Mouse (Mus musculus) midbrain, postnatal 0 days (tissue): ENCODE data around the gene Plac8. TPM values are rescaled to one million over a fixed set of nuclear protein-coding genes. Genes with fewer than 3 reads are reported as not detected.
A peak's percentile ranks its signal among the peaks of the same experiment; 100 is the strongest.

Source experiments
- ATAC-seq: fragments of 200-750 bp; cut with Nextera tagmentation; 2 replicates; pipeline ENCODE4 v1.8.0; 2017; ENCODE audit warnings: moderate number of reproducible peaks, mild to moderate bottlenecking, moderate TSS enrichment, moderate library complexity; ENCODE audit not compliant: low FRiP score
- DNase-seq: peaks from one replicate; pipeline ENCODE4 v3.0.0-alpha.2; 2015; ENCODE audit warnings: low spot score
- H3K27ac ChIP-seq: fragments of 300-500 bp; sonication (generic); 2 replicates; pipeline ENCODE4 v1.5.1; 2014; ENCODE audit warnings: low read depth, mild to moderate bottlenecking, low read length, mixed read lengths
- H3K27me3 ChIP-seq: fragments of 300-500 bp; sonication (generic); 2 replicates; pipeline ENCODE4 v1.6.1; 2014; ENCODE audit warnings: low read length, control low read depth, mixed read lengths; ENCODE audit not compliant: insufficient read depth
- H3K36me3 ChIP-seq: fragments of 300-500 bp; sonication (generic); 2 replicates; pipeline ENCODE4 v1.6.1; 2014; ENCODE audit warnings: low read length, control low read depth, mixed read lengths; ENCODE audit not compliant: insufficient read depth
- H3K4me1 ChIP-seq: fragments of 300-500 bp; sonication (generic); 2 replicates; pipeline ENCODE4 v1.6.1; 2014; ENCODE audit warnings: mild to moderate bottlenecking, control low read depth, antibody characterized with exemption, low read length, mixed read lengths; ENCODE audit not compliant: insufficient read depth
- H3K4me2 ChIP-seq: fragments of 300-500 bp; sonication (generic); 2 replicates; pipeline ENCODE4 v1.6.1; 2014; ENCODE audit warnings: low read depth, mild to moderate bottlenecking, low read length, mixed read lengths; ENCODE audit not compliant: poor library complexity, severe bottlenecking
- H3K4me3 ChIP-seq: fragments of 300-500 bp; sonication (generic); 2 replicates; pipeline ENCODE4 v1.5.1; 2014; ENCODE audit warnings: low read depth, mild to moderate bottlenecking, low read length, moderate library complexity
- H3K9ac ChIP-seq: fragments of 300-500 bp; sonication (generic); replicated peaks from 2 replicates; pipeline ENCODE4 v1.6.1; 2014; ENCODE audit warnings: mild to moderate bottlenecking, low read length, moderate library complexity, mixed read lengths; ENCODE audit not compliant: poor library complexity, severe bottlenecking
- H3K9me3 ChIP-seq: fragments of 300-500 bp; sonication (generic); 2 replicates; pipeline ENCODE4 v1.6.1; 2016; ENCODE audit warnings: low read length, control low read depth
- CTCF ChIP-seq: IDR thresholded peaks from 2 replicates; pipeline ENCODE4 v1.5.1; 2016; ENCODE audit warnings: antibody characterized with exemption, mild to moderate bottlenecking
- WGBS: fragments of 180-500 bp; shearing (Covaris S2); extraction: QIAGEN DNeasy Blood & Tissue Kit; methylation state at CpG from one replicate; pipeline ENCODE4 v1.1.7; 2014; 5-methylcytosine and 5-hydroxymethylcytosine counted together
- polyA plus RNA-seq: library from polyadenylated mRNA; unstranded; fragments of >200 nt; fragmentation: Nextera tagmentation; extraction: Ambion mirVana; gene quantifications from 2 replicates; pipeline ENCODE4 v1.2.1, GENCODE M21; 2015
- total RNA-seq: library from RNA; depleted of rRNA; stranded (reverse); fragments of >200 nt; gene quantifications from 2 replicates; pipeline ENCODE4 v1.2.3, GENCODE M21; 2014; rRNA removed

Plac8 gene
- total and polyA plus RNA-seq, 2 experiments from 2014 or later, result 1.7 to 3.4 TPM

- WGBS, result 91% methylated on average over 1 of the region's 1 CpGs
- peaks cover 4% of the 10 kb centered on the region; the same call in 1 of the 2 replicates for H3K4me1 ChIP-seq
- no peak for TF ChIP-seq CTCF
Measured at GRCm38 (mm10) chr5:100523331-100523730, 48.7 kb downstream of the Plac8 start.

GRCm38 (mm10) chr5:100520223-100520622 lies 51.8 kb downstream of the Plac8 start:
- H3K9ac ChIP-seq, result no peak overlapping the region
- TF ChIP-seq CTCF, result no peak
- no peak for ATAC-seq
- peaks cover 4% of the 10 kb centered on the region; the same call in 1 of the 2 replicates for H3K4me1 ChIP-seq
- H3K27ac ChIP-seq, result no peak overlapping the region
- 82% methylated on average over 2 of the region's 2 CpGs for WGBS
- no peak for DNase-seq
- no peak overlapping the region for H3K4me2 ChIP-seq
- no peaks in the 10 kb centered on the region for H3K36me3 ChIP-seq
- H3K27me3 ChIP-seq, result no peaks in the 10 kb centered on the region; the same call in 1 of the 2 replicates
- H3K9me3 ChIP-seq, result no peaks in the 10 kb centered on the region
- no peak overlapping the region for H3K4me3 ChIP-seq

More at GRCm38 (mm10) chr5:100523331-100523730, 48.7 kb downstream of the Plac8 start:
- Histone ChIP-seq H3K9me3 (no peaks in the 10 kb centered on the region), H3K36me3 (no peaks in the 10 kb centered on the region), H3K27ac (no peak overlapping the region), H3K27me3 (no peaks in the 10 kb centered on the region), H3K4me2 (no peak overlapping the region), H3K9ac (no peak overlapping the region), H3K4me3 (no peak overlapping the region)
- DNase-seq, result no peak
- no peak for ATAC-seq

GRCm38 (mm10) chr5:100519027-100519411 lies 53.0 kb downstream of the Plac8 start:
- no peaks in the 10 kb centered on the region for H3K9me3 ChIP-seq
- H3K4me2 ChIP-seq, result peak overlapping the region; percentile 77
- peak; percentile 14; the same call in 1 of the 2 replicates for ATAC-seq
- no peaks in the 10 kb centered on the region for H3K36me3 ChIP-seq
- peak overlapping the region; percentile 78 for H3K9ac ChIP-seq
- H3K27me3 ChIP-seq, result no peaks in the 10 kb centered on the region; the same call in 1 of the 2 replicates
- no peak for DNase-seq
- peak overlapping the region; percentile 82; the same call in 1 of the 2 replicates for H3K27ac ChIP-seq
- TF ChIP-seq CTCF, result no peak
- peaks cover 4% of the 10 kb centered on the region; the same call in 1 of the 2 replicates for H3K4me1 ChIP-seq
- H3K4me3 ChIP-seq, result peak overlapping the region; percentile 64
- 10% methylated on average over 5 of the region's 5 CpGs for WGBS

- WGBS, result under 1% methylated on average over 64 of the region's 64 CpGs
Measured at GRCm38 (mm10) chr5:100518049-100519026, 53.7 kb downstream of the Plac8 start, which contains the start of gene Cops4. TSS of gene Cops4 (plus strand) at chr5:100518309.

GRCm38 (mm10) chr5:100512576-100512975 lies 59.5 kb downstream of the Plac8 start:
- no peaks in the 10 kb centered on the region; the same call in 1 of the 2 replicates for H3K27me3 ChIP-seq
- no peak overlapping the region for H3K27ac ChIP-seq
- H3K36me3 ChIP-seq, result no peaks in the 10 kb centered on the region
- H3K9me3 ChIP-seq, result no peaks in the 10 kb centered on the region
- no peaks in the 10 kb centered on the region for H3K4me1 ChIP-seq
- DNase-seq (no peak), ATAC-seq (no peak)
- no peak overlapping the region for H3K9ac ChIP-seq
- TF ChIP-seq CTCF, result no peak
- no peak overlapping the region for H3K4me2 ChIP-seq
- H3K4me3 ChIP-seq, result no peak overlapping the region

More at GRCm38 (mm10) chr5:100518049-100519026, 53.7 kb downstream of the Plac8 start, which contains the start of gene Cops4:
- Histone ChIP-seq H3K4me2 (peak within 1 kb of the TSS; percentile 77), H3K9ac (peak within 1 kb of the TSS; percentile 78), H3K4me3 (peak within 1 kb of the TSS; percentile 64), H3K9me3 (no peaks in the 10 kb centered on the region), H3K36me3 (no peaks in the 10 kb centered on the region), H3K27me3 (no peaks in the 10 kb centered on the region; the same call in 1 of the 2 replicates), H3K27ac (peak within 1 kb of the TSS; percentile 82), H3K4me1 (peaks cover 4% of the 10 kb centered on the region; the same call in 1 of the 2 replicates)
- TF ChIP-seq CTCF, result peak; percentile 52
- DNase-seq, result peak; percentile 100
- peak; percentile 100 for ATAC-seq

- ATAC-seq, result no peak
- no peak for TF ChIP-seq CTCF
- H3K4me3 ChIP-seq, result no peak overlapping the region
- no peak overlapping the region for H3K4me2 ChIP-seq
- WGBS, result 80% methylated on average over 11 of the region's 11 CpGs
- no peak overlapping the region for H3K9ac ChIP-seq
- H3K27me3 ChIP-seq, result no peaks in the 10 kb centered on the region
- no peaks in the 10 kb centered on the region for H3K4me1 ChIP-seq
- no peak for DNase-seq
- no peaks in the 10 kb centered on the region for H3K9me3 ChIP-seq
- H3K36me3 ChIP-seq, result no peaks in the 10 kb centered on the region
- no peak overlapping the region for H3K27ac ChIP-seq
Measured at GRCm38 (mm10) chr5:100509247-100509646, 62.8 kb downstream of the Plac8 start.

Other genes starting within 250 kb of the Plac8 start
- gene Sec31a, start 156.0 kb downstream of the Plac8 start, total RNA-seq, result 148 and 227 TPM in 2 replicates
- gene Sec31a, start 156.0 kb downstream of the Plac8 start, polyA plus RNA-seq, result 79.6 and 85.0 TPM in 2 replicates
- 10.9 and 11.4 TPM in 2 replicates for gene Lin54, start 71.6 kb downstream of the Plac8 start, total RNA-seq
- gene Lin54, start 71.6 kb downstream of the Plac8 start, polyA plus RNA-seq, result 6.0 and 6.3 TPM in 2 replicates
- gene Cops4, start 53.9 kb downstream of the Plac8 start, total RNA-seq, result 100 and 108 TPM in 2 replicates
- gene Cops4, start 53.9 kb downstream of the Plac8 start, polyA plus RNA-seq, result 168 and 174 TPM in 2 replicates
- 96.0 and 143 TPM in 2 replicates for gene Coq2, start 102.9 kb upstream of the Plac8 start, total RNA-seq
- gene Coq2, start 102.9 kb upstream of the Plac8 start, polyA plus RNA-seq, result 68.2 and 69.4 TPM in 2 replicates
- 0.28 and 3.2 TPM in 2 replicates for gene Hpse, start 147.5 kb upstream of the Plac8 start, total RNA-seq
- gene Hpse, start 147.5 kb upstream of the Plac8 start, polyA plus RNA-seq, result 0.39 and 0.44 TPM in 2 replicates
- 17.4 and 39.4 TPM in 2 replicates for gene Helq, start 226.4 kb upstream of the Plac8 start, total RNA-seq
- 12.2 and 13.3 TPM in 2 replicates for gene Helq, start 226.4 kb upstream of the Plac8 start, polyA plus RNA-seq
- gene Mrps18c, start 226.4 kb upstream of the Plac8 start, total RNA-seq, result 37.1 and 74.5 TPM in 2 replicates
- gene Mrps18c, start 226.4 kb upstream of the Plac8 start, polyA plus RNA-seq, result 169 and 180 TPM in 2 replicates
- gene Abraxas1, start 248.7 kb upstream of the Plac8 start, total RNA-seq, result 7.3 and 10.8 TPM in 2 replicates
- gene Abraxas1, start 248.7 kb upstream of the Plac8 start, polyA plus RNA-seq, result 6.4 and 8.7 TPM in 2 replicates